Mouse (Mus musculus) bone marrow, adult 2 months (tissue): ENCODE data around the gene Sec22c.

Experiments
- CTCF ChIP-seq: fragments of 200-500 bp; IDR thresholded peaks from 2 replicates; pipeline ENCODE4 v1.5.1; 2011; ENCODE audit warnings: low read length, control low read depth; ENCODE audit not compliant: control insufficient read depth, insufficient read depth
- POLR2A ChIP-seq: fragments of 200-500 bp; IDR thresholded peaks from 2 replicates; pipeline ENCODE4 v1.6.1; 2011; ENCODE audit warnings: low read depth, mild to moderate bottlenecking, control low read depth, low read length, borderline replicate concordance; ENCODE audit not compliant: control insufficient read depth

- TF ChIP-seq POLR2A (no peak), CTCF (no peak)
Observed at GRCm38 (mm10) chr9:121718070-121718705, 12.9 kb upstream of the Sec22c start.
